Mouse (Mus musculus) small intestine, adult 2 months (tissue): ENCODE results near the gene Vrk3.

Source experiments
- CTCF ChIP-seq: fragments of 200-500 bp; IDR thresholded peaks from 2 replicates; pipeline ENCODE4 v1.5.1; 2012; ENCODE audit warnings: low read depth, mild to moderate bottlenecking, control low read depth, inconsistent platforms, low read length, moderate library complexity, mixed read lengths; ENCODE audit not compliant: insufficient replicate concordance, insufficient read length; ENCODE audit errors: extremely low read depth
- POLR2A ChIP-seq: fragments of 200-500 bp; IDR thresholded peaks from 2 replicates; pipeline ENCODE4 v1.6.1; 2012; ENCODE audit warnings: low read depth, mild to moderate bottlenecking, control low read depth, inconsistent platforms, low read length, moderate library complexity

- TF ChIP-seq CTCF (no peak), POLR2A (no peak)
Observed at GRCm38 (mm10) chr7:44826771-44827170, 78.6 kb downstream of the Vrk3 start.
